Mouse (Mus musculus) liver, embryonic 14.5 days (tissue): Measurements from ENCODE around the gene Pald1.

Experiments
- CTCF ChIP-seq: IDR thresholded peaks from 2 replicates; pipeline ENCODE4 v1.5.1; 2016; ENCODE audit warnings: antibody characterized with exemption, low read depth, control low read depth
- EP300 ChIP-seq: IDR thresholded peaks from 2 replicates; pipeline ENCODE4 v1.6.1; 2016; ENCODE audit warnings: antibody characterized with exemption, low read depth

DNA sequence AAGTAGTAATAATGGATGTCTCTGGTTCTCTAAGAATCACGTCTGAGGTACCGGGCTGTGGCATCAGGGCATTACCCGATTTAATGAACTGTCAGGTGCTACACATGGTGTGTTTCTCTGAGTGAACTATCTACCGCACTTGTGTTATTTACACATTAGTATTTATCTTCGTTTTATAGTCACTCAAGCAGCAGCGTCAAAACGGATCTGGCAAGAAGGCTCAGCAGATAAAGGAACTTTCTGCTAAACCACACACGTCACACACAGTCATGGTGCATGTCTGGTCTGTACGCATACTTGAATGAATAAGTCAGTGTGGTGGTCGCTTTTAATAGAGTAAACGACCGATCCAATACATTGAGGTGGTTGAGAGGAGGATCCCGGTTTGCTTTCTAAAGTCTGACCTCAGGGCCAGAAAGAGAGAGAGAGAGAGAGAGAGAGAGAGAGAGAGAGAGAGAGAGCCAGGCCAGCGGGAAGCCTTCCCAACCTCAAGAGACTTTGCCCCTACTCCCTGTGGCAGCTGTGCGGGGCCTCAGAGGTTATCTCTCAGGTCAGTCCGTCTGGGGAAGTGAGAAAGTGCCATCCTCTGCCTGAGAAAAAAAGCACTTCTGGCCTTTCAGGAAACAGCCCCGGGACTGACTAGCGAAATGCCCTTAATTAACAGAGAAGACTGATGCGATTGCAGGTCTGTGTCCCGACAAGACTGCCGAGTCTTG is 29.7 kb upstream of the Pald1 start:
- TF ChIP-seq CTCF (no peak), EP300 (peak; percentile 81)
